Mouse (Mus musculus): ENCODE measurements around the gene Stk10.

Stk10 gene

DNA sequence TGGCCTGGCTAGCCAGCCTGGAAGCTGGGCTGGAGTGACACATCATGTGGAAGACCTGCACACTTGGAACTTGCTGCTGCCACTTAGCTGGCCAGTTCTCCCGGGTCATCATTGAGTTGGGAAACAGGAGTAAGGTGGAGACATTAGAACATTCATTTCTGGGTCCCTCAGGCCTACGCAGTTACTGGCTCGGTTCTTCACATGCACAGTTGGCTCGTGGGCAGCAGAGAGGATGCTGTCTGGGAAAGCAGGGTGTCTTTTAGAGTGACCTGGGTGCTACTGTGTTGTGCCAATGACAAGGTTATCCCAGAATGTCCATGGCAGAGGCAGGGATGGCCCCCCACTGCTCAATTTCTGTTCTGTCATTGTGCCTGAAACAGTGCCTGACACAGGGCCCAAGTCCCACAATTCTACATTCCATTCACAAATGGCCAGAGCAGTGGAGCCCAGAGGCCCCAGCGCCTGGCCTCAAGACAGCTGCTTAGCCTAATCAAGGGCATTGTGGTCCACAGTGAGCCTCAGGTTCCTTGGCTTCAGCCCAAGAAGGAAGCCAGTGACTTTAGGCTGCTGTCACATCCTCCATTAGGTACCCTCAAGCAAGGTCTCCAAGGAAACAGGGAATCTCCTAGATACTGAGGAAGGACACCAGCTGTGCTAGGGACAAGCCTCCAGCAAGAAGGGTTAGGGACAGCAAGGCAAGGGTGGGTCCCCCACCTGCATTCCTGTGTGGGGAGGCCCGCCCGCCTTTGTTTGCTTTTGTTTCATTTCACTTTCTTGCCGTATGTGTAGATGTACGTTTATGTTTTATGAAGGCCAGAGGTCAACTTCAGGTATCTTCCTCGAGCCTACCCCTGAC lies 34.1 kb downstream of the Stk10 start:
- in situ Hi-C loops (cut with MseI, MboI) = no loop called here

- in situ Hi-C loops (cut with MseI, MboI) = no loop called here
Measured at GRCm38 (mm10) chr11:32568060-32568459, 35.0 kb downstream of the Stk10 start.

DNA sequence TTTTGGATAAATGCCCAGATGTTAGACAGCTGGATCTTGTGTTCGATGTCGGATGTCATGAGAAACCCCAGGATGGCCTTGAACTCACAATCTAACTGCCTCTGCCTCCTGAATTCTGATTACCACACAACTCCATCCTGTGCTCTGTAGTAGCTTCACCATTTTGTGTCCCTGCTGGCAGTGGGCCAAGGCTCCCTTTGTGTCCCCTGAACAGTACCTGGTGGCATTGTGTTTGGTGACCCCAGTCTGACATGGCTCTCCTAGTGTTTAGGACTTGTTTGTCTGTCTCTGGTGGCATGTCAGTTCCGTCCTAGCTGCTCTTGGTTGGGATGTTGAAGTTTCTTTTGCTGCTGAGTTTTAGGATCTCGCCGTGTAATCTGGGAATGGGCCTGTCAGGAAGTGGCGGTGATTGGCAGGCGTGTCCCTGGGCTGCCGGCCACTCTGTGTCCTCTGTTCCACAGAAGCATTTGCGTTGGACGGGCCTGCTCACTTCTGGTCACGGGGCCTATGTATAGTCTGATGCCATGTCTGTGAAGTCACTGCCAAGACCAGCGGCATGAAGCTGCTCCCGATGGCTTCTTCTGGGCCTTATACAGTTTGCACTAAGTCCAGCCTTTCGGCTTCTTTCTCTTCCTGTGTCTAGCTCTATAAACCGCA lies 35.7 kb downstream of the Stk10 start:
- in situ Hi-C loops (cut with MseI, MboI) = no loop called here

GRCm38 (mm10) chr11:32571103-32571502 lies 38.0 kb downstream of the Stk10 start:
- in situ Hi-C loops (cut with MseI, MboI) = no loop called here

DNA sequence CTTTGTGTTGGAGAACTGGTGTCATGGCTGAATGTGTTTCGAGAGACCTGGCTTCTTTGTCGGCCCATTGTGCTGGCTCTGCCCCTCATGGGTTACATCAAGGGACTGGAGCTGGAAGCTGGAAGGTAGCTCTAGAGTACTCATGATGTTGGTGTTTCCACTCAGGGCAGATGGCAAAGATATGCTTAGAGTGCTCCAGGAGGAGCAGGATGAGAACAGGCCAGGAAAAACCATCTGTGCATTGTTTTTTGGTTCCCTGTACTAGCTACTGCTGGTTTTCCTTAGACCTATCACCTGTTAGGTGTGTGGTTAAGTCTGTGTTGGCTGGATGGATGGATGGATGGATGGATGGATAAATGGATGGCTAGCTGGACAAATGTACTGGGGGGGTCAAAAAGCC lies 40.6 kb downstream of the Stk10 start:
- in situ Hi-C loops (cut with MseI, MboI) = no loop called here

DNA sequence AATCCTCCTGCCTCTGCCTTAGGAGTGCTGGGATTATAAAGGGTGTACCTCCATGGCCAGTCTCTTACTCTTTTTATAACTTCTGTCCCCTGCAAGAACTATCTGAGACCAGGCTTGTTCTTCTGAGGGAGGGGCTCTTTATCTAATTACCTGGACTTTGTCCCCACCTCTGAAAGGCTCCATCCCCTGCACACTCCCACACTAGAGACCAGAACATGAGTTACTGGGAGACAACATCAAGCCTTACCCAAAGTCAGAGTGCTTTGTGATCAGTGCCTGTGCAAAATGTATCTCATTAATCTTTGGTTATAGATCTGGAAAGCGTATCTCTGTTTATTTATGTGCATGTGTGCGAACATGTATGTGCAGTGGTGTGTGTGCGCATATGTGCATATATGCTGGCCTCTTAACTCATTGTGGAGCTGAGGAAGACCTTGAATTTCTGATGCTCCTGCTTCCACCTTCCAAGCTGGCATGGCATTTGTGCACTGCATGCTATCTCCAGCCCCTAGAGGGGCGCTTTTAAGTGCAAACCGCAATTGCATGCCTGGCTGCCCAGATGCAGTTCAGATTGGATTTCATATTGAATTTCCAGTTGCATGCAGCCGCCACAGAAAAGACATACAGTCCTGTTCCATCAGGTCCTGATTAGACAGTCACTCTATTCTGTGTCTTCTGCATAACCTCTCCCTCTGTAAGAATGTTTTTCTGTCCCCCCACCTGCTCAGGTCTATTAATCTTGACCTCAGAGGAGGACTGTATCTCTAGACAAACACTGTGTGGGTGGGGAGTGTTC lies 43.1 kb downstream of the Stk10 start:
- in situ Hi-C loops (cut with MseI, MboI) = no loop called here

DNA sequence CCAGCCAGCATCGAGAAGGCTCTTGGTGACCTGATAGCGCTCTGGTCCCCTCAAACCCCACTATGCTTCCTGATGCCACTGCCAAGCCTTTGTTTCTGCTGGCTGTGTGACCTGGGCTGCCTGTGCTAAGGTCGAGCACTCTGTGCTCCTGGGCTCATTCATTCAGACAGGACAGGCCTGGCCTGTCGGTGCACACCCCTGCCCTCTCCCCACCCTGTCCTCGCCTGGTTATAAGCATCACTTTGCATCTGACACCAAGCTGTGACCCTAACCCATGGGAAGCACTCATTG lies 43.6 kb downstream of the Stk10 start:
- in situ Hi-C loops (cut with MseI, MboI) = no loop called here

DNA sequence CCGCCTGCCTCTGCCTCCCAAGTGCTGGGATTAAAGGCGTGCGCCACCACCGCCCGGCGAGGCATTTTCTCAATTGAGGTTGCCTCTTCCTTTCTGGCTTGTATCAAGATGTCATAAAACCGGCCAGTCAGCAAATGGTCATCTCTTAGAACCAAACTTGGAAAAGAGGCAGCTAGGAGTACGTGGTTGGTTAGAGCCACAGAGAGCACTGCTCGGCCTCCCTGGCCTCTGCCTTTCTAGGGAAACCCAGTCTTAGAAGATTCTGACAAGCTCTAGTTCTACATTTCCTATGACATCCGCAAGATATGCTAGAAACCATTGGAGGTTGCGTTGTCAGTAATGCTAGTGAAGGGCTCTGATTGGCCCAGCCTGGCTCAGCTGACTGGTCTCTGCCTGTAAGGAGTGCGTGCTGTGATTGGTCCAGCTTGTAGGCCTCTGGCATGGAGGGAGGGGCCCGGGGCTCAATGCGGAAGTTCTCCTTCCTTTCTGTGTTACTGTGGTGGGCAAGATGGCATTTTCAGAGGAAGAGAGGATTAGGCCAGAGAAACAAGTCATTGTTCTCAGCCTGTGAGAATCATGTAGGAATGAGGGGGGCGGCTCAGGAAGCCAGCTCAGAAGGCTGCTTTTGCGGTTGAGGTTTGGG lies 47.3 kb downstream of the Stk10 start:
- in situ Hi-C loops (cut with MseI, MboI) = no loop called here

DNA sequence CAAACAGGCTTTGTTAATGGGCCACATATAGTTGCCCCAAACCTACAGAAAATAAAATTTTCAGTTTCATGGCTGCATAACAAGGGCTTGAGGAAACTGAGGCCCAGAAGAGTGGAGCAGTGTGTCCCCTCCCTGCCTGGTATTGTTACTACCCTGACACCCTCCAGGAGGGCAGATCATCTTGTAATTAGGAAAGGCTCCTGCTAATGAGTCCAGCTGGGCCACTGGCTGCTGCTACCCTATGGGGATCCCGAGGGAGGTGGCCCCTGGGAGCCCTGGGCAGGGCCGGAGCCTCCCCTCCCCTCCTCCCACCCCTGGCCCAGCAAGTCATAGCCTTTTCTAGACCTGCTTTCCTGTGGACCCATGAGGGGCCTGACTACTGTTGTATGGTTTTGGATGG lies 47.9 kb downstream of the Stk10 start:
- in situ Hi-C loops (cut with MseI, MboI) = no loop called here

DNA sequence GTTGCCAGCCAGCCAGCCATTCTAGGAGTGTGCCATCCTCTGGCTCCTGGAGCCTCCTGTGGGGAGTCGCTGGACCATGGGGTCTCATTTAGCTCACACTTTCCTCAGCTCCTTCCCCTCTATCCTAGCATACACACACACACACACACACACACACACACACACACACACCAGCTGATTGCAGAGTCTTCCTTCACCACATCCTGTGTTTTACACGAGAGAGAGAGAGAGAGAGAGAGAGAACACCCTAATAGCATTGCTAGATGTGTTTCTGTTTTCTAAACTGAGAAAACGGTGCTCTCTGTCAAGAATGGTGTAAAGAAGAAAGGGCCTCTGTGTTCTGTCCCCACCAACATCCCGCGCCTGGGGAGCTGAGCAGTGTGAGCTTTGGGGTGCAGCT lies 49.7 kb downstream of the Stk10 start:
- in situ Hi-C loops (cut with MseI, MboI) = no loop called here

GRCm38 (mm10) chr11:32585996-32586395 lies 52.9 kb downstream of the Stk10 start:
- in situ Hi-C loops (cut with MseI, MboI) = no loop called here

GRCm38 (mm10) chr11:32587191-32588089 lies 54.3 kb downstream of the Stk10 start:
- in situ Hi-C loops (cut with MseI, MboI) = no loop called here

- in situ Hi-C loops (cut with MseI, MboI) = no loop called here
Measured at GRCm38 (mm10) chr11:32588090-32588891, 55.2 kb downstream of the Stk10 start.

DNA sequence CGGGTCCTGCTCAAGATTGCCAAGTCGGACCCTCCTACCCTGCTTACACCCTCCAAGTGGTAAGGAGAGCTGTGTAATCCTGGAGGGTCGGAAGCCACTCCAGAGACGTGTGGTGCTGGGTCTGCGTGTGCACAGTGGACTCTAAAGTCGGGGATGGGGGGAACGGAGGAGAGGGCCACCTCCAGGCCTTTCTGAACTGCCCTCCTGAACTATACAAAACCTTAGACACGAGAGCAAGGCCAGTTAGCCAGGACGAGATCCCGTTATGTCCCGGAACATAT lies 55.7 kb downstream of the Stk10 start:
- in situ Hi-C loops (cut with MseI, MboI) = no loop called here

DNA sequence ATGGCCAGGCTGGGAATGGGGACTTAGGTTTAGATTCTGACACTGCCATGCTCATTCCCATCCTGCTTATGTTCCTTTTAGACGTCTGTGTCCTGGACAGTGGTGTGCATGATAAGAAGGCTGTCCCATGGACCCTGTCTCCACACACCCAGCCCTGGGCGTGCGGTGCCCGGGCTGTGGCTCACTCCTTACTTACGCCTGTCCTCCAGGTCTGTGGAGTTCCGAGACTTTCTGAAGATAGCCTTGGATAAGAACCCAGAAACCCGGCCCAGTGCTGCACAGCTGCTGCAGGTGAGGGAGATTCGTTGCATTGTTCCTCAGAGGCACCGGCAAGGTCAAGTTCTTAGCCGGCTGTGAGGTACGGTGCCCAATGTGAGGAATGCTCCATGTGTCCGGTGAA lies 56.1 kb downstream of the Stk10 start:
- in situ Hi-C loops (cut with MseI, MboI) = no loop called here

- in situ Hi-C loops (cut with MseI, MboI) = loop anchor here in 1 of 2 experiments (5.0 kb wide), 1 partner anchor 67 kb away; no protein-coding TSS in a partner anchor
Measured at GRCm38 (mm10) chr11:32589791-32590190, 56.7 kb downstream of the Stk10 start.

GRCm38 (mm10) chr11:32590205-32590604 lies 57.1 kb downstream of the Stk10 start:
- in situ Hi-C loops (cut with MseI, MboI) = loop anchor here in 1 of 2 experiments (5.0 kb wide), 1 partner anchor 68 kb away; no protein-coding TSS in a partner anchor

DNA sequence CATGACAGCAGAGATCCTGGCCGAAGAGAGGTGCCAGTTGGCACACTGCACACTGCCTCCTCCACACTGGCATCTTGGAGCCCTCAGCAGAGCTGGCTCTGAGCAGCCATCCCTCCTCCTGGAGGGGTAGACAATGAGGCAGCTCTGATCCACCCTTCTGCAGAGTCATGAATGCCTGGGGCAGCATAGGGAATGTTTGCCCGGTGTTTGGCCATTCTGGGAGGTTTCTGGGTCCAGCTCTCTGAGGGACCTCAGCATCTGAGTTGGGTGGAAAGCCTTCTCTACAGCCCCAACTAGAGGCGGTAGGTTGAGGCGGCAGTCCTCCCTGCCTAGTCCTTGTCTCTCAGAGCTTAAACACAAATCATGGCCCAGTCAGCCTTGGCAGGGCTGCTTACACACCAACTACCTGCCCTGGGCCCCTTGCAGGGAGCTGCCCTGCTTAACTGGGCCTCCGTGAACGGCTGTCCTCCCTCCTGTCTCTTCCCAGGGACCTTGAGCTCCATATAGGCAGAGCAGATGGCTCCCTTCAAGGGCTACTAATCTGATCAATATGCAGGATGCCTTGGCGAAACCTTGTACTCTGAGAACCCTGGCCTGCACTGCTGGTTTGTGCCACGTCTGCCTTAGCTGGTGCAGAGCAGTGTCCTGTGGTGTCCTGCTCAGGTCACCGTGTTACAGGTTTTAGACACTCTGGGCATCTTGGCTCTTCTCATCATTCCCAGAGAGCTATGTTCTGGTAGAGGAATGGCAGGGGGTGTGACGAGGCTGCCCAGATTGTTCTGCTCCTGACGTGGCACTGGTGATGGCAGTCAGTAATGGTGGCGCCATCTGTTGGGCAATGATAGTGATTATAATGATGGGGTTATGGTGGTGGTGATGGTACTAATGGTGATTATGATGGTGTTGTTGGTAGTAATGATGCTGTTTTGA lies 59.1 kb downstream of the Stk10 start:
- in situ Hi-C loops (cut with MseI, MboI) = loop anchor here in 1 of 2 experiments (5.0 kb wide), 1 partner anchor 70 kb away; no protein-coding TSS in a partner anchor

- in situ Hi-C loops (cut with MseI, MboI) = loop anchor here in 1 of 2 experiments (5.0 kb wide), 1 partner anchor 71 kb away; no protein-coding TSS in a partner anchor
Measured at GRCm38 (mm10) chr11:32593081-32593480, 60.0 kb downstream of the Stk10 start.

All from mouse trophoblast stem cell (cell line).